Mouse (Mus musculus): Measurements from ENCODE around the gene Pofut1. TPM values are rescaled to one million over a fixed set of nuclear protein-coding genes. Genes with fewer than 3 reads are reported as not detected.
A peak's percentile ranks its signal among the peaks of the same experiment; 100 is the strongest.

Pofut1 gene
- polyA plus RNA-seq, 1 experiment from 2014 or later: 3.7 TPM

- Histone ChIP-seq H3K9ac (no peak overlapping the region), H3K9me3 (replicated peaks) (no peaks in the 10 kb centered on the region), H3K4me1 (replicated peaks) (peaks cover 24% of the 10 kb centered on the region), H3K4me2 (no peak overlapping the region), H3K27ac (ENCODE audit: poor library complexity, severe bottlenecking) (no peak overlapping the region), H3K27me3 (replicated peaks) (no peaks in the 10 kb centered on the region), H3K4me3 (no peak overlapping the region), H3K36me3 (no peaks in the 10 kb centered on the region)
- ATAC-seq (ENCODE audit: insufficient number of reproducible peaks, low FRiP score): no peak
- 42% methylated on average over 10 of the region's 10 CpGs for WGBS
These were observed 23.4 kb upstream of the Pofut1 start for GRCm38 (mm10) chr2:153217826-153218340.

GRCm38 (mm10) chr2:153218516-153218915 lies 22.8 kb upstream of the Pofut1 start:
- Histone ChIP-seq H3K36me3 (no peaks in the 10 kb centered on the region), H3K4me2 (no peak overlapping the region), H3K9ac (no peak overlapping the region), H3K9me3 (replicated peaks) (no peaks in the 10 kb centered on the region), H3K27ac (ENCODE audit: poor library complexity, severe bottlenecking) (no peak overlapping the region), H3K4me3 (no peak overlapping the region), H3K27me3 (replicated peaks) (no peaks in the 10 kb centered on the region), H3K4me1 (replicated peaks) (peaks cover 24% of the 10 kb centered on the region)
- ATAC-seq (ENCODE audit: insufficient number of reproducible peaks, low FRiP score): no peak
- 64% methylated on average over 3 of the region's 3 CpGs for WGBS

- H3K36me3 ChIP-seq: no peaks in the 10 kb centered on the region
- WGBS: 38% methylated on average over 4 of the region's 4 CpGs
- no peak overlapping the region for H3K4me2 ChIP-seq
- no peaks in the 10 kb centered on the region for H3K9me3 ChIP-seq (replicated peaks)
- ATAC-seq (ENCODE audit: insufficient number of reproducible peaks, low FRiP score): peak; percentile 73
- H3K4me1 ChIP-seq (replicated peaks): peaks cover 21% of the 10 kb centered on the region
- H3K4me3 ChIP-seq: no peak overlapping the region
- H3K9ac ChIP-seq: no peak overlapping the region
- H3K27me3 ChIP-seq (replicated peaks): no peaks in the 10 kb centered on the region
- no peak overlapping the region for H3K27ac ChIP-seq (ENCODE audit: poor library complexity, severe bottlenecking)
These were observed 19.7 kb upstream of the Pofut1 start for GRCm38 (mm10) chr2:153221620-153222019.

- Histone ChIP-seq H3K27me3 (replicated peaks) (no peaks in the 10 kb centered on the region), H3K9ac (no peak overlapping the region), H3K36me3 (0 out of 2 replicates have a peak, but pooled peaks cover 2% of the 10 kb centered on the region), H3K4me2 (no peak overlapping the region), H3K4me3 (no peak overlapping the region), H3K4me1 (replicated peaks) (peaks cover 21% of the 10 kb centered on the region), H3K9me3 (replicated peaks) (no peaks in the 10 kb centered on the region), H3K27ac (ENCODE audit: poor library complexity, severe bottlenecking) (no peak overlapping the region)
- no peak for ATAC-seq (ENCODE audit: insufficient number of reproducible peaks, low FRiP score)
These were observed 19.2 kb upstream of the Pofut1 start for GRCm38 (mm10) chr2:153222130-153222529.

- no peak overlapping the region for H3K27ac ChIP-seq (ENCODE audit: poor library complexity, severe bottlenecking)
- H3K4me2 ChIP-seq: no peak overlapping the region
- WGBS: 87% methylated on average over 2 of the region's 2 CpGs
- H3K9me3 ChIP-seq (replicated peaks): no peaks in the 10 kb centered on the region
- H3K4me1 ChIP-seq (replicated peaks): peaks cover 21% of the 10 kb centered on the region
- H3K36me3 ChIP-seq: 0 out of 2 replicates have a peak, but pooled peaks cover 6% of the 10 kb centered on the region
- no peaks in the 10 kb centered on the region for H3K27me3 ChIP-seq (replicated peaks)
- ATAC-seq (ENCODE audit: insufficient number of reproducible peaks, low FRiP score): no peak
- no peak overlapping the region for H3K9ac ChIP-seq
- H3K4me3 ChIP-seq: no peak overlapping the region
These were observed 18.8 kb upstream of the Pofut1 start for GRCm38 (mm10) chr2:153222566-153222965.

GRCm38 (mm10) chr2:153224946-153225594 lies 16.3 kb upstream of the Pofut1 start, which contains the start of gene Tspyl3:
Tspyl3 (minus strand) TSS chr2:153225441.
- peaks cover 28% of the 10 kb centered on the region for H3K4me1 ChIP-seq (replicated peaks)
- peaks cover 27% of the 10 kb centered on the region for H3K36me3 ChIP-seq
- peak; percentile 43; the same call in 1 of the 2 replicates for ATAC-seq (ENCODE audit: insufficient number of reproducible peaks, low FRiP score)
- peak within 1 kb of the TSS; percentile 97 for H3K4me2 ChIP-seq
- H3K4me3 ChIP-seq: peak within 1 kb of the TSS; percentile 75
- H3K27ac ChIP-seq (ENCODE audit: poor library complexity, severe bottlenecking): peak within 1 kb of the TSS; percentile 50
- no peaks in the 10 kb centered on the region for H3K9me3 ChIP-seq (replicated peaks)
- no peaks in the 10 kb centered on the region for H3K27me3 ChIP-seq (replicated peaks)
- H3K9ac ChIP-seq: peak within 1 kb of the TSS; percentile 88
- WGBS: under 1% methylated on average over 31 of the region's 31 CpGs

GRCm38 (mm10) chr2:153225595-153225953 lies 15.8 kb upstream of the Pofut1 start:
- 7% methylated on average over 3 of the region's 3 CpGs for WGBS
- H3K4me1 ChIP-seq (replicated peaks): peaks cover 31% of the 10 kb centered on the region
- no peak for ATAC-seq (ENCODE audit: insufficient number of reproducible peaks, low FRiP score)
- peak overlapping the region; percentile 88 for H3K9ac ChIP-seq
- H3K27ac ChIP-seq (ENCODE audit: poor library complexity, severe bottlenecking): no peak overlapping the region
- H3K9me3 ChIP-seq (replicated peaks): no peaks in the 10 kb centered on the region
- peaks cover 32% of the 10 kb centered on the region for H3K36me3 ChIP-seq
- H3K4me2 ChIP-seq: peak overlapping the region; percentile 97
- H3K4me3 ChIP-seq: peak overlapping the region; percentile 75
- H3K27me3 ChIP-seq (replicated peaks): no peaks in the 10 kb centered on the region

GRCm38 (mm10) chr2:153227959-153228358 lies 13.4 kb upstream of the Pofut1 start:
- Histone ChIP-seq H3K27ac (ENCODE audit: poor library complexity, severe bottlenecking) (no peak overlapping the region), H3K4me2 (no peak overlapping the region), H3K4me1 (replicated peaks) (peaks cover 39% of the 10 kb centered on the region), H3K36me3 (peaks cover 53% of the 10 kb centered on the region), H3K27me3 (replicated peaks) (no peaks in the 10 kb centered on the region), H3K9ac (no peak overlapping the region), H3K9me3 (replicated peaks) (no peaks in the 10 kb centered on the region), H3K4me3 (no peak overlapping the region)
- 60% methylated on average over 4 of the region's 4 CpGs for WGBS
- peak; percentile 40; the same call in 1 of the 2 replicates for ATAC-seq (ENCODE audit: insufficient number of reproducible peaks, low FRiP score)

- Histone ChIP-seq H3K36me3 (peaks cover 58% of the 10 kb centered on the region), H3K4me3 (no peak overlapping the region), H3K4me1 (replicated peaks) (peaks cover 39% of the 10 kb centered on the region), H3K9ac (no peak overlapping the region), H3K27ac (ENCODE audit: poor library complexity, severe bottlenecking) (no peak overlapping the region), H3K9me3 (replicated peaks) (no peaks in the 10 kb centered on the region), H3K27me3 (replicated peaks) (no peaks in the 10 kb centered on the region), H3K4me2 (no peak overlapping the region)
- WGBS: 83% methylated on average over 5 of the region's 5 CpGs
- ATAC-seq (ENCODE audit: insufficient number of reproducible peaks, low FRiP score): no peak
These were observed 12.8 kb upstream of the Pofut1 start for GRCm38 (mm10) chr2:153228523-153228922.

GRCm38 (mm10) chr2:153237193-153237592 lies 4.1 kb upstream of the Pofut1 start:
- no peak for ATAC-seq (ENCODE audit: insufficient number of reproducible peaks, low FRiP score)
- Histone ChIP-seq H3K9ac (no peak overlapping the region), H3K36me3 (peaks cover 44% of the 10 kb centered on the region), H3K4me3 (no peak overlapping the region), H3K27ac (ENCODE audit: poor library complexity, severe bottlenecking) (no peak overlapping the region), H3K9me3 (replicated peaks) (no peaks in the 10 kb centered on the region), H3K4me1 (replicated peaks) (peaks cover 36% of the 10 kb centered on the region), H3K27me3 (replicated peaks) (no peaks in the 10 kb centered on the region), H3K4me2 (no peak overlapping the region)
- WGBS: 87% methylated on average over 4 of the region's 4 CpGs

- peaks cover 39% of the 10 kb centered on the region for H3K36me3 ChIP-seq
- no peak for ATAC-seq (ENCODE audit: insufficient number of reproducible peaks, low FRiP score)
- 65% methylated on average over 4 of the region's 4 CpGs for WGBS
- H3K4me3 ChIP-seq: no peak overlapping the region
- no peaks in the 10 kb centered on the region for H3K27me3 ChIP-seq (replicated peaks)
- H3K27ac ChIP-seq (ENCODE audit: poor library complexity, severe bottlenecking): no peak overlapping the region
- no peaks in the 10 kb centered on the region for H3K9me3 ChIP-seq (replicated peaks)
- H3K4me2 ChIP-seq: no peak overlapping the region
- H3K4me1 ChIP-seq (replicated peaks): peaks cover 38% of the 10 kb centered on the region
- H3K9ac ChIP-seq: no peak overlapping the region
These were observed 3.4 kb upstream of the Pofut1 start for GRCm38 (mm10) chr2:153237891-153238290.
